Comparison of ENCODE assay signal across 29 mouse cellular contexts in the genomic region with DNA sequence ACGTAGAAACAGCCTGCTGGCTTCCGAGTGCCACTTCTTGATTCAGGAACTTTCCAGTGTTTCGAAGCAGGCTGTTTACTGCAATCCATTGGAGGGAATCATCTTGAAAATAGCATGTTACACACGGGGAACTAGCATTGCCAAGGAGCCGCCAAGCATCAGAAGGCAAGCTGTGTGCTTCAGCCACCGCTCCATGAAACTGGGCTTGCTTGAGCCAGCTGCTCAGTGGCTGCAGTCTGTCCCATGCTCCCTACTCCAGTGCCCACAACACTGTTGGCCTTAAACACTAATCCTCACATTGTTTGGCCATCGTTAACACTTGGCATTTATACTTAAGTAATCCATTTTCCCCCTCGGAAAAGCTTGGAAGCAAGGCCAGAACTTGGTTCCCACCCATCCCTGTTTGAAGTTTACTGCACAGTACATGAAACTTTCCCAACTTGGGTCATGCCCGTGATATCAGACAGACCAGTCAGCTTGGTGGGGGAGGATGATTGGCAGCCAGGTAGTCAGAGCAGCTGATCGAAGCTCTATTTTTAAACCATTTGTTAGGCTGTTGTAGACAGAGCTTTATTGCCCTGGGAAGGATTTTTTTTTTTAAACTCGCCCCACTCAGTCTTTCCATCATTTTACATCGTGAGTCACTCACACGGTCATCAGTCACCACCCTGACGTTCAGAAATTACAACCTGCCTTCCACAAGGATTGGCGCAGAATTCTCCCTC. TPM values are rescaled to one million over a fixed set of nuclear protein-coding genes. Genes with fewer than 3 reads are reported as not detected.
DNase-seq lines count a peak whose midpoint lies in the region; ATAC-seq and TF ChIP-seq lines count a peak whose summit lies in the region.
"Had no signal": no experiment of that assay in that cellular context is flagged by ENCODE, and none has a peak within 500 bp of the region (broad histone marks: within the 10 kb centered on the region; RNA-seq: fewer than 3 reads in every experiment).

No protein-coding gene starts in this region.

- no peak for ATAC-seq in heart, embryonic 14.5 days (ENCODE audit: insufficient number of reproducible peaks, insufficient read depth, low FRiP score, low read depth)
- no peak for ATAC-seq in midbrain, postnatal 0 days (ENCODE audit: low FRiP score)
- ATAC-seq in midbrain, embryonic 16.5 days = no peak
- no peak for ATAC-seq in intestine, embryonic 16.5 days

- H3K36me3 ChIP-seq in heart, embryonic 14.5 days (ENCODE audit: control insufficient read depth, insufficient read depth, low read length) = peaks cover 53% of the 10 kb centered on the region
- H3K36me3 ChIP-seq in midbrain, postnatal 0 days (ENCODE audit: insufficient read depth, low read length) = peaks cover 14% of the 10 kb centered on the region; the same call in 1 of the 2 replicates
- 0 out of 2 replicates have a peak, but pooled peaks cover 2% of the 10 kb centered on the region for H3K36me3 ChIP-seq in midbrain, embryonic 16.5 days (ENCODE audit: control insufficient read depth, insufficient read depth, low read length)
- H3K36me3 ChIP-seq in intestine, embryonic 16.5 days (ENCODE audit: control insufficient read depth, insufficient read depth, low read length) = no peaks in the 10 kb centered on the region; the same call in 1 of the 2 replicates

- peaks cover 18 to 31% of the 10 kb centered on the region in 2 experiments for H3K4me1 ChIP-seq in heart, embryonic 14.5 days (ENCODE audit: control insufficient read depth in 2 of 2, insufficient read depth in 2 of 2, low read length in 2 of 2)
- H3K4me1 ChIP-seq in midbrain, postnatal 0 days (ENCODE audit: insufficient read depth, low read length) = no peaks in the 10 kb centered on the region
- 0 out of 2 replicates have a peak, but pooled peaks cover 2% of the 10 kb centered on the region for H3K4me1 ChIP-seq in midbrain, embryonic 16.5 days (ENCODE audit: control insufficient read depth, insufficient read depth, low read length)
- peaks cover 5% of the 10 kb centered on the region for H3K4me1 ChIP-seq in intestine, embryonic 16.5 days (ENCODE audit: control insufficient read depth, insufficient read depth, low read length)
- H3K4me1 ChIP-seq: forebrain, embryonic 12.5 days; lung, embryonic 15.5 days; midbrain, embryonic 10.5 days had no signal

- 61% methylated on average over 15 of the region's 15 CpGs for WGBS in heart, embryonic 14.5 days
- WGBS in midbrain, postnatal 0 days = 77% methylated on average over 15 of the region's 15 CpGs
- 79% methylated on average over 15 of the region's 15 CpGs for WGBS in midbrain, embryonic 16.5 days
- WGBS in intestine, embryonic 16.5 days = 80% methylated on average over 15 of the region's 15 CpGs

- peak; percentile 39 to 54 for DNase-seq in cerebellum, postnatal 14 days
- no peak for DNase-seq in cerebellum, adult 9-10 months
- no peak for DNase-seq in heart, postnatal 14 days
- DNase-seq in midbrain, postnatal 0 days (ENCODE audit: low spot score) = peak; percentile 37
- DNase-seq in urinary bladder, postnatal 10 days (ENCODE audit: low spot score) = no peak
- DNase-seq: adrenal gland, postnatal 25 days; cerebellum, adult 11-12 months; gastrocnemius, postnatal 25 days; kidney, adult 8-10 months; kidney, postnatal 25 days; thymus, postnatal 25 days had no signal

- H3K9me3 ChIP-seq in heart, embryonic 14.5 days (ENCODE audit: control insufficient read depth, low read length) = no peaks in the 10 kb centered on the region
- no peaks in the 10 kb centered on the region for H3K9me3 ChIP-seq in midbrain, postnatal 0 days (ENCODE audit: low read length)
- H3K9me3 ChIP-seq in midbrain, embryonic 16.5 days (replicated peaks; ENCODE audit: control insufficient read depth, low read length, poor library complexity, severe bottlenecking) = no peaks in the 10 kb centered on the region
- H3K9me3 ChIP-seq in intestine, embryonic 16.5 days (ENCODE audit: control insufficient read depth, low read length) = no peaks in the 10 kb centered on the region
- H3K9me3 ChIP-seq: embryonic facial prominence, embryonic 10.5 days; forebrain, embryonic 12.5 days; limb, embryonic 12.5 days; lung, embryonic 15.5 days; midbrain, embryonic 10.5 days; neural tube, embryonic 13.5 days had no signal

- 0 out of 4 replicates have a peak overlapping the region, but pooled peaks of 1 of the 2 experiments have one; percentile 5 for H3K27ac ChIP-seq in heart, embryonic 14.5 days (replicated peaks in 1 of 2; ENCODE audit: control insufficient read depth in 1 of 2, insufficient read depth in 1 of 2, low read depth in 2 of 2, low read length in 2 of 2)
- no peak overlapping the region for H3K27ac ChIP-seq in midbrain, postnatal 0 days (ENCODE audit: low read depth, low read length)
- H3K27ac ChIP-seq in midbrain, embryonic 16.5 days (ENCODE audit: low read length) = no peak overlapping the region
- no peak overlapping the region for H3K27ac ChIP-seq in intestine, embryonic 16.5 days (ENCODE audit: low read length)
- H3K27ac ChIP-seq: embryonic facial prominence, embryonic 10.5 days; forebrain, embryonic 12.5 days; limb, embryonic 12.5 days; liver, embryonic 14.5 days; lung, embryonic 15.5 days; macrophage; midbrain, embryonic 10.5 days; neural tube, embryonic 13.5 days had no signal

- H3K4me3 ChIP-seq in heart, embryonic 14.5 days (ENCODE audit: control insufficient read depth in 1 of 2, insufficient read depth in 1 of 2, low read depth in 1 of 2, low read length in 2 of 2) = no peak overlapping the region
- H3K4me3 ChIP-seq in midbrain, postnatal 0 days (ENCODE audit: low read depth, low read length) = no peak overlapping the region
- no peak overlapping the region for H3K4me3 ChIP-seq in midbrain, embryonic 16.5 days (ENCODE audit: low read depth, low read length)
- H3K4me3 ChIP-seq in intestine, embryonic 16.5 days (ENCODE audit: low read length) = no peak overlapping the region
- H3K4me3 ChIP-seq: embryonic facial prominence, embryonic 10.5 days; forebrain, embryonic 12.5 days; limb, embryonic 12.5 days; lung, embryonic 15.5 days; midbrain, embryonic 10.5 days; neural tube, embryonic 13.5 days had no signal

- no peaks in the 10 kb centered on the region for H3K27me3 ChIP-seq in heart, embryonic 14.5 days (ENCODE audit: control insufficient read depth, insufficient read depth, low read length)
- no peaks in the 10 kb centered on the region for H3K27me3 ChIP-seq in midbrain, postnatal 0 days (ENCODE audit: insufficient read depth, low read length)
- no peaks in the 10 kb centered on the region for H3K27me3 ChIP-seq in midbrain, embryonic 16.5 days (ENCODE audit: control insufficient read depth, insufficient read depth, low read depth, low read length)
- no peaks in the 10 kb centered on the region for H3K27me3 ChIP-seq in intestine, embryonic 16.5 days (replicated peaks; ENCODE audit: control insufficient read depth, insufficient read depth, low read length)
- H3K27me3 ChIP-seq: forebrain, embryonic 12.5 days; limb, embryonic 12.5 days; lung, embryonic 15.5 days; neural tube, embryonic 13.5 days had no signal

- H3K9ac ChIP-seq in heart, embryonic 14.5 days (ENCODE audit: low read length) = no peak overlapping the region
- no peak overlapping the region for H3K9ac ChIP-seq in midbrain, postnatal 0 days (replicated peaks; ENCODE audit: low read length, poor library complexity, severe bottlenecking)
- H3K9ac ChIP-seq in midbrain, embryonic 16.5 days (ENCODE audit: low read depth, low read length) = no peak overlapping the region
- H3K9ac ChIP-seq in intestine, embryonic 16.5 days (ENCODE audit: low read depth, low read length) = no peak overlapping the region
- H3K9ac ChIP-seq: forebrain, embryonic 12.5 days; limb, embryonic 12.5 days; liver, embryonic 14.5 days; lung, embryonic 15.5 days; neural tube, embryonic 13.5 days had no signal

- TF ChIP-seq CTCF in midbrain, postnatal 0 days (IDR thresholded peaks at IDR 0.05) = no peak

- intact Hi-C loops in heart, postnatal 14 days (cut with DNase I) = no loop called here

- H3K4me2 ChIP-seq in heart, embryonic 14.5 days (ENCODE audit: low read length) = 0 out of 2 replicates have a peak overlapping the region, but pooled peaks have one; percentile 17
- H3K4me2 ChIP-seq in midbrain, postnatal 0 days (ENCODE audit: low read depth, low read length, poor library complexity, severe bottlenecking) = no peak overlapping the region
- H3K4me2 ChIP-seq in midbrain, embryonic 16.5 days (ENCODE audit: low read length) = no peak overlapping the region
- H3K4me2 ChIP-seq in intestine, embryonic 16.5 days (ENCODE audit: low read depth, low read length) = no peak overlapping the region
- H3K4me2 ChIP-seq: forebrain, embryonic 12.5 days; limb, embryonic 12.5 days; lung, embryonic 15.5 days; neural tube, embryonic 13.5 days had no signal

RNA-seq across cellular contexts. Expression of a gene that starts 13.2 kb away (rescaled TPM):
- not detected in 2 replicates for polyA plus RNA-seq in heart, embryonic 14.5 days (2014; fragmentation: Nextera tagmentation; extraction: Ambion mirVana)
- total RNA-seq in heart, postnatal 14 days (2021) = not detected
- not detected in 2 replicates for total RNA-seq in midbrain, postnatal 0 days (2014; rRNA removed)
- not detected in 2 replicates for polyA plus RNA-seq in midbrain, postnatal 0 days (2015; fragmentation: Nextera tagmentation; extraction: Ambion mirVana)
- polyA plus RNA-seq in midbrain, embryonic 16.5 days (2015; fragmentation: Nextera tagmentation; extraction: Ambion mirVana) = not detected in 2 replicates
- polyA plus RNA-seq in intestine, embryonic 16.5 days (2015; fragmentation: Nextera tagmentation; extraction: Ambion mirVana) = not detected in 2 replicates
- total RNA-seq: adrenal gland, postnatal 25 days; common myeloid progenitor, adult 5-6 weeks; G1E; gastrocnemius, postnatal 25 days; layer of hippocampus, adult 8-10 months; left cerebral cortex, adult 8-10 months; monocyte, adult 5-6 weeks had no signal
- polyA plus RNA-seq: embryonic facial prominence, embryonic 10.5 days; forebrain, embryonic 12.5 days; G1E; heart, embryonic 16.5 days; limb, embryonic 12.5 days; liver, embryonic 14.5 days; lung, embryonic 15.5 days; macrophage; midbrain, embryonic 10.5 days; neural tube, embryonic 13.5 days; small intestine, adult 2 months had no signal

RNA-seq across cellular contexts. Expression of a gene that starts 31.3 kb away (rescaled TPM):
- 7.9 and 10.6 TPM in 2 replicates for polyA plus RNA-seq in heart, embryonic 14.5 days (2014; fragmentation: Nextera tagmentation; extraction: Ambion mirVana)
- total RNA-seq in heart, postnatal 14 days (2021) = 100 to 1,000 TPM in 1 of 2 experiments, 10 to 100 TPM in 1; 94.2 to 109 TPM
- 36.3 and 41.6 TPM in 2 replicates for total RNA-seq in midbrain, postnatal 0 days (2014; rRNA removed)
- polyA plus RNA-seq in midbrain, postnatal 0 days (2015; fragmentation: Nextera tagmentation; extraction: Ambion mirVana) = 11.5 and 14.6 TPM in 2 replicates
- 14.4 and 15.9 TPM in 2 replicates for polyA plus RNA-seq in midbrain, embryonic 16.5 days (2015; fragmentation: Nextera tagmentation; extraction: Ambion mirVana)
- 16.2 and 19.6 TPM in 2 replicates for polyA plus RNA-seq in intestine, embryonic 16.5 days (2015; fragmentation: Nextera tagmentation; extraction: Ambion mirVana)

RNA-seq across cellular contexts. Expression of a gene that starts 46.4 kb away (rescaled TPM):
- polyA plus RNA-seq in heart, embryonic 14.5 days (2014; fragmentation: Nextera tagmentation; extraction: Ambion mirVana) = 29.9 and 32.9 TPM in 2 replicates
- 10 to 100 TPM; 30.1 to 30.2 TPM for total RNA-seq in heart, postnatal 14 days (2021)
- 22.4 and 23.7 TPM in 2 replicates for total RNA-seq in midbrain, postnatal 0 days (2014; rRNA removed)
- polyA plus RNA-seq in midbrain, postnatal 0 days (2015; fragmentation: Nextera tagmentation; extraction: Ambion mirVana) = 31.2 and 34.7 TPM in 2 replicates
- polyA plus RNA-seq in midbrain, embryonic 16.5 days (2015; fragmentation: Nextera tagmentation; extraction: Ambion mirVana) = 33.5 and 34.2 TPM in 2 replicates
- 31.2 and 32.4 TPM in 2 replicates for polyA plus RNA-seq in intestine, embryonic 16.5 days (2015; fragmentation: Nextera tagmentation; extraction: Ambion mirVana)

Comparison
In these comparisons a context has a peak if more than half of its experiments do, and no peak if none do; other contexts are left out.
1. DNase-seq: peak in cerebellum, postnatal 14 days (2 of 2) and midbrain, postnatal 0 days (single experiment); none in cerebellum, adult 9-10 months (single experiment), heart, postnatal 14 days (0 of 2) and urinary bladder, postnatal 10 days (single experiment).